Mouse (Mus musculus) heart, embryonic 11.5 days (tissue): ENCODE measurements around the gene Gm20920. TPM values are rescaled to one million over a fixed set of nuclear protein-coding genes. Genes with fewer than 3 reads are reported as not detected.
"Not testable (repeated sequence)": the region's sequence is repeated elsewhere in the genome, so short reads cannot be mapped to it uniquely, and the experiment has no call there.

Source experiments
- ATAC-seq: fragments of 200-750 bp; cut with Nextera tagmentation; replicated peaks from 2 replicates; pipeline ENCODE4 v1.8.0; 2017; ENCODE audit warnings: moderate library complexity; ENCODE audit not compliant: insufficient number of reproducible peaks, low FRiP score, low TSS enrichment
- H3K27ac ChIP-seq: fragments of 300-500 bp; sonication (generic); 2 replicates; pipeline ENCODE4 v1.5.1; 2014; ENCODE audit warnings: mild to moderate bottlenecking, low read depth, low read length
- H3K27me3 ChIP-seq: fragments of 300-500 bp; sonication (generic); 2 replicates; pipeline ENCODE4 v1.6.1; 2014; ENCODE audit warnings: mild to moderate bottlenecking, low read length, mixed read lengths; ENCODE audit not compliant: control insufficient read depth, insufficient read depth
- H3K36me3 ChIP-seq: fragments of 300-500 bp; sonication (generic); 2 replicates; pipeline ENCODE4 v1.6.1; 2014; ENCODE audit warnings: mild to moderate bottlenecking, low read length, moderate library complexity, mixed read lengths; ENCODE audit not compliant: control insufficient read depth, insufficient read depth
- H3K4me1 ChIP-seq: fragments of 300-500 bp; sonication (generic); 2 replicates; pipeline ENCODE4 v1.6.1; 2014; ENCODE audit warnings: low read length; ENCODE audit not compliant: control insufficient read depth, insufficient read depth
- H3K4me2 ChIP-seq: fragments of 300-500 bp; sonication (generic); 2 replicates; pipeline ENCODE4 v1.6.1; 2014; ENCODE audit warnings: mild to moderate bottlenecking, moderate library complexity
- H3K4me3 ChIP-seq: fragments of 300-500 bp; sonication (generic); 2 replicates; pipeline ENCODE4 v1.5.1; 2014; ENCODE audit warnings: low read depth, low read length
- H3K9ac ChIP-seq: fragments of 300-500 bp; sonication (generic); 2 replicates; pipeline ENCODE4 v1.6.1; 2014; ENCODE audit warnings: mild to moderate bottlenecking, low read depth, low read length, moderate library complexity
- H3K9me3 ChIP-seq: fragments of 300-500 bp; sonication (generic); replicated peaks from 2 replicates; pipeline ENCODE4 v1.6.1; 2016; ENCODE audit warnings: low read length; ENCODE audit not compliant: control insufficient read depth
- WGBS: fragments of 180-500 bp; shearing (Covaris S2); extraction: QIAGEN DNeasy Blood & Tissue Kit; methylation state at CpG from one replicate; pipeline ENCODE4 v1.1.7; 2014; ENCODE audit not compliant: insufficient replicate concordance; 5-methylcytosine and 5-hydroxymethylcytosine counted together
- polyA plus RNA-seq: library from polyadenylated mRNA; unstranded; fragments of >200 nt; fragmentation: Nextera tagmentation; extraction: Ambion mirVana; gene quantifications from 2 replicates; pipeline ENCODE4 v1.2.1, GENCODE M21; 2014

The Gm20920 gene
- polyA plus RNA-seq: not detected in 2 replicates

GRCm38 (mm10) chrY:51851820-51852219 lies at the start of gene Gm20920:
TSS of gene Gm20920 (plus strand) at chrY:51852120.
- not testable (repeated sequence) for ATAC-seq, H3K9me3 ChIP-seq, H3K4me1 ChIP-seq, H3K9ac ChIP-seq, H3K36me3 ChIP-seq, H3K4me2 ChIP-seq, H3K4me3 ChIP-seq, H3K27ac ChIP-seq, H3K27me3 ChIP-seq
- WGBS: no CpG with 5 or more reads among the region's 6 CpGs
